Comparison of ENCODE assay signal across 23 mouse cellular contexts in genomic region chr11:56984321-56985000, GRCm38 (mm10). TPM values are rescaled to one million over a fixed set of nuclear protein-coding genes. Genes with fewer than 3 reads are reported as not detected.
"Had no signal": no experiment of that assay in that cellular context is flagged by ENCODE, and none has a peak within 500 bp of the region (broad histone marks: within the 10 kb centered on the region; RNA-seq: fewer than 3 reads in every experiment).

No protein-coding gene starts in this region.

- H3K4me1 ChIP-seq: limb, embryonic 12.5 days; limb, embryonic 15.5 days; midbrain, embryonic 15.5 days; neural tube, embryonic 13.5 days had no signal

- H3K9me3 ChIP-seq: limb, embryonic 12.5 days; limb, embryonic 15.5 days; midbrain, embryonic 15.5 days; neural tube, embryonic 13.5 days had no signal

- H3K27ac ChIP-seq: kidney, postnatal 0 days; layer of hippocampus, adult 2 months; left cerebral cortex, adult 2 months; limb, embryonic 12.5 days; limb, embryonic 15.5 days; liver, embryonic 14.5 days; macrophage; midbrain, embryonic 15.5 days; neural tube, embryonic 13.5 days had no signal

- H3K27me3 ChIP-seq: limb, embryonic 12.5 days; limb, embryonic 15.5 days; midbrain, embryonic 15.5 days; neural tube, embryonic 13.5 days had no signal

- H3K9ac ChIP-seq: limb, embryonic 12.5 days; limb, embryonic 15.5 days; liver, embryonic 14.5 days; liver, postnatal 0 days; lung, embryonic 14.5 days; midbrain, embryonic 15.5 days; neural tube, embryonic 13.5 days had no signal

- H3K36me3 ChIP-seq: limb, embryonic 12.5 days; limb, embryonic 15.5 days; midbrain, embryonic 15.5 days; neural tube, embryonic 13.5 days had no signal

- ATAC-seq: liver, postnatal 0 days; lung, postnatal 0 days; midbrain, embryonic 15.5 days had no signal

- DNase-seq: kidney, postnatal 25 days; layer of hippocampus, adult 9-11 months; liver, postnatal 0 days; lung, embryonic 14.5 days; retina, postnatal 1 day; right cerebral cortex, postnatal 25 days; thymus, adult 18-20 months; thymus, postnatal 36 days had no signal

- H3K4me2 ChIP-seq: limb, embryonic 12.5 days; limb, embryonic 15.5 days; liver, embryonic 11.5 days; lung, embryonic 14.5 days; midbrain, embryonic 15.5 days; neural tube, embryonic 13.5 days had no signal

- H3K4me3 ChIP-seq: layer of hippocampus, adult 2 months; left cerebral cortex, adult 2 months; limb, embryonic 12.5 days; limb, embryonic 15.5 days; midbrain, embryonic 15.5 days; myocyte; neural tube, embryonic 13.5 days had no signal

RNA-seq across cellular contexts. Expression of gene Gria1, which starts 26.7 kb away (rescaled TPM):
- total RNA-seq: megakaryocyte, adult 5-6 weeks; monocyte, adult 5-6 weeks; neutrophil, adult 5-6 weeks had no signal
- polyA plus RNA-seq: liver, postnatal 0 days; macrophage had no signal
